Mouse (Mus musculus) CD4-positive, CD25-positive, alpha-beta regulatory T cell (primary cell): ENCODE results near the gene Clpsl2. TPM values are rescaled to one million over a fixed set of nuclear protein-coding genes. Genes with fewer than 3 reads are reported as not detected.

Experiments used
- polyA plus RNA-seq: library from polyadenylated mRNA; unstranded; fragments of 100-300 nt; shearing (Covaris generic); gene quantifications from one replicate; pipeline ENCODE4 v1.2.1, GENCODE M21; 2017

Clpsl2 gene
- not detected for polyA plus RNA-seq

DNA sequence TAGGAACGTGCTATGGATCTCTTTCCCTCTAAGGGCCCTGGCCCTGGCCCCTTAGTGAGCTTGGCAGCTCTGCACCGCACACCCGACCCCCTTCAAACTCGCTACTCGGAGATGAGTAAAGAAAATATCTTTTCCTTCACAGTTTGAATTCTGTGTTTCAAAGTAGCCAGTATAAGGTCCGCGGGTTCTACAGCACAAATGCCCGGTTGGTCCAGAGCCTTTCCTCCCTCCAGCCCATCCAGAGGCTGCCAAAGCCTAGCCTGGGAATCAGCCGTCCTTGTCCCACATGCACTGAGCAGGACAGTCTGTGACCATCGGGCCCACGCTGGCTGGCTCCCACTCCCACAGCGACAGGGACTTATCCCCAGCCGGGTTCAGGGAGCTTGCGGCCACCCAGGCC, at the start of gene Clpsl2:
TSS of gene Clpsl2 (plus strand) at position 301 of the 400 bp plus-strand sequence.

DNA sequence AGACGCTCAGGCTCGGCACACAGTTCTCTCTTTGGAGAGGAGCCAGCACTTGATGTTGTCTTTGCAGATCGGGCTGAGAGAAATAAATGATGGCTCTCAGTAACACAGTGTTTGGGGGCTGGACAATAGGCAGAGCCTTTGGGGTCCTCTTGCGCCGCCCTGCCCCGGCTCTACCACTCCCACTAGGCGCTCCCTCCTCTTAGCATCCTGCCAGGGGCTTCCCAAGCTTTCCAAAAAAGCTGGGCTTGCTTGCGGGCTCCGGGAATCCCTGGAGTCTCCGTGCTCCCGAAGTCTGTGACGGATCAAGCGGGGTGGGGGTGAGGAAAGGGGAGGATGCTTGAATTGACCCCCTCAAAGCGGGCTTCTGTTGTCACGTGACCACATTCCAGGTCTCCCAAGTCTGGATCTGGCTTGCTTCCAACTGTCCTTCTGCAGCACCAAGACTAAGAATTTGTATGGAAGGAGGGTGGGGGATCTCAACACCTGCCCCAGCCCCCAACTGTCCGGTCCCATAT, 31.7 kb upstream of the Clpsl2 start, which contains the start of gene Fkbp5:
TSS of gene Fkbp5 (minus strand) at position 87 of the 515 bp plus-strand sequence.

DNA sequence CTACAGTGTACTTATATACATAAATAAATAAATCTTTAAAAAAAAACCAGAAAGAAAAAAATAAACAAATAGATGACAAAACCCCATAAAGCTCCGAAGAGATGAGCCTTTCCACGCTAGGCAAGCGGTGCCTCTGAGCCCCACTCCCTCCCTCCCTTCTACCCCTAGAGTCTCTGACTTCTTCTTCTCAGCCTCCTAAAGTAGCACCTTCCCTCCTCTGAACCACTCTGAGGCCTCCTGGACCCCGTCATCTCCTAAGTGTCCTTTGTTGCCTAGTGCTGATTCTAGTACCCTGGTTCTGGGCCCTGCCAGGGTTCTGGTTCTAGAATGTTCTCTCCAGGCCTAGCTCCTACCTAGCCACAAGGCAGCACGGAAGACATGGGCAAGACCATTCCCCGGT, 18.7 kb upstream of the Clpsl2 start, which contains the start of gene Armc12:
TSS of gene Armc12 (plus strand) at position 301 of the 400 bp plus-strand sequence.

DNA sequence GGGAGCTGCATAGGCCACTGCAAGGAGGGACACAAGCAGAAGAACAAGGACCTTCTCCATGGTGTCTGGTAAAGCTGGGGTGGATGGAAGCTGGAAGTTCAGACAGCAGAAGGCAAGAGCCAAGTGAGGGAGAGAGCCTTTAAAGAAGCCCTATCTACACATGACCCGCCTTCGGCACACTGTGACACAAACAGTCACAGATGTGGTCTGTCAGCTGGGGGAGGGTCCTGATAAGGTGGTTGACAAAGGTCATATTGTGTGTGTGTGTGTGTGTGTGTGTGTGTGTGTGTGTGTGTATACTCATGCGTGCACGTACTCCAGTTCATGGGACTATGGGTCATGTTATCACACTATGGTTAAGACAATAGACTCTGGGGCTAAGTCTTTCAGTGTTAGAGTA, 11.4 kb downstream of the Clpsl2 start, which contains the start of gene Clps:
TSS of gene Clps (minus strand) at position 169 of the 400 bp plus-strand sequence.

DNA sequence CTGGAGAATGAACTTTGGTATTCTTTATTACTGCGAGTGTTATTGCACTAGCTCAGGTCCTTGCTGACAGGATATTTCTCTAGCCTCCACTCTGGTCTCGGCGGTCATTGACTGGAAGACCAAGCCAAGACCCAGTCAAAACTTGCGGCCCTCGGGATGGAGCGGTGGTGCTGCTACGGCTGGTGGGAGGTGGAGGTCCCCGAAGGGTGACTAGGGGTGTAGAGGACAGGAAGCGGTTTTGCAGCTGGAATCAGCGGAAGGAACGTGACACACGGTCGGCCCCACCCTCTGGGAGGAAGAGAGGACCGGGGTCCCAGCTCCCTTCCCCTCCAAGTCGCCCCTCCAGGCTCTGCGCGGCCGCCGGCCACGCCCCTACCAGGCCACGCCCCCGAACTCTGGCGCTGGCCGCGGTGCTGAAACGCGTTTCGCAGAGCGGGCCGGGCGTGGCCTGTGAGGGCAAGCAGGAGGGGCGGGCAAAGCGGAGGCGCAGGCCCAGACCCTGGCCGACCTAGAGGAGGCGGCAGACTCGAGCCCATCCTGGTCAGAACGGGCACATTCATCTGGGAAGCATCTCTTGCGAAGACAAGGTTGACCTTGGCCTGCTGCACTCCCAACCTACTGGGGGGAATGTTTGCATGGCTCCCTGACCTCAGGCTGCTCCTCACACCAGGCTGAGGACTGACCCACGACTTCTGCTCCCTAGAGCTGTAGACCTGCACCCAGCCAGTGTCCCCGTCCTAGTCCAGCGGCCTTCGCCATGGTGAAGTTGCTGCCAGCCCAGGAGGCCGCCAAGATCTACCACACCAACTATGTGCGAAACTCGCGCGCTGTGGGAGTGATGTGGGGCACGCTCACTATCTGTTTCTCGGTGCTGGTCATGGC, 26.3 kb downstream of the Clpsl2 start, which contains the start of gene Lhfpl5:
TSS of gene Lhfpl5 (plus strand) at position 398 of the 882 bp plus-strand sequence.

Other genes with a start within 250 kb of the Clpsl2 start
- 39.3 TPM for gene Fance, start 235.9 kb upstream of the Clpsl2 start, polyA plus RNA-seq
- 355 TPM for gene Rpl10a, start 220.9 kb upstream of the Clpsl2 start, polyA plus RNA-seq
- 0.37 TPM for gene Tead3, start 198.6 kb upstream of the Clpsl2 start, polyA plus RNA-seq
- 0.32 TPM for gene Tulp1, start 184.2 kb upstream of the Clpsl2 start, polyA plus RNA-seq
- gene Fkbp5, start 31.9 kb upstream of the Clpsl2 start, polyA plus RNA-seq = 57.8 TPM
- gene Armc12, start 18.6 kb upstream of the Clpsl2 start, polyA plus RNA-seq = not detected
- gene Clps, start 11.4 kb downstream of the Clpsl2 start, polyA plus RNA-seq = 0.35 TPM
- gene Lhfpl5, start 26.2 kb downstream of the Clpsl2 start, polyA plus RNA-seq = 0.91 TPM
- gene Srpk1, start 73.3 kb downstream of the Clpsl2 start, polyA plus RNA-seq = 225 TPM
- 0.38 TPM for gene Slc26a8, start 140.8 kb downstream of the Clpsl2 start, polyA plus RNA-seq
- gene Mapk14, start 141.9 kb downstream of the Clpsl2 start, polyA plus RNA-seq = 103 TPM
- gene AC170998.1, start 176.7 kb downstream of the Clpsl2 start, polyA plus RNA-seq = 5.7 TPM
- not detected for gene Mapk13, start 219.9 kb downstream of the Clpsl2 start, polyA plus RNA-seq